In genomic region chr1:4598425-4598824, GRCm38 (mm10) we compare ENCODE assay signal across 20 mouse cellular contexts.
"Had no signal": no experiment of that assay in that cellular context is flagged by ENCODE, and none has a peak within 500 bp of the region (broad histone marks: within the 10 kb centered on the region; RNA-seq: fewer than 3 reads in every experiment).

No protein-coding gene starts in this region.

- H3K4me1 ChIP-seq: lung, embryonic 15.5 days; midbrain, embryonic 13.5 days; midbrain, embryonic 15.5 days; neural tube, embryonic 12.5 days had no signal

- H3K27ac ChIP-seq: lung, embryonic 15.5 days; macrophage; midbrain, embryonic 13.5 days; midbrain, embryonic 15.5 days; neural tube, embryonic 12.5 days had no signal

- H3K9me3 ChIP-seq: lung, embryonic 15.5 days; megakaryocyte, embryonic 14.5 days; midbrain, embryonic 13.5 days; midbrain, embryonic 15.5 days; neural tube, embryonic 12.5 days had no signal

- H3K27me3 ChIP-seq: lung, embryonic 15.5 days; midbrain, embryonic 13.5 days; midbrain, embryonic 15.5 days; neural tube, embryonic 12.5 days had no signal

- H3K4me2 ChIP-seq: lung, embryonic 15.5 days; midbrain, embryonic 11.5 days; midbrain, embryonic 13.5 days; midbrain, embryonic 15.5 days; neural tube, embryonic 12.5 days had no signal

- H3K9ac ChIP-seq: liver, postnatal 0 days; lung, embryonic 15.5 days; midbrain, embryonic 13.5 days; midbrain, embryonic 15.5 days; neural tube, embryonic 12.5 days had no signal

- ATAC-seq: liver, postnatal 0 days; lung, postnatal 0 days; midbrain, embryonic 13.5 days; midbrain, embryonic 15.5 days had no signal

- DNase-seq: liver, postnatal 0 days; lung, adult 2 months; lung, postnatal 14 days; lung, postnatal 36 days; retina, postnatal 1 day; right cerebral cortex, adult 18-20 months; right cerebral cortex, postnatal 25 days; right cerebral cortex, postnatal 4 days; spleen, adult 18-20 months; thymus, adult 18-20 months; thymus, postnatal 14 days; thymus, postnatal 36 days had no signal

- H3K36me3 ChIP-seq: lung, embryonic 15.5 days; midbrain, embryonic 13.5 days; midbrain, embryonic 15.5 days; neural tube, embryonic 12.5 days had no signal

- H3K4me3 ChIP-seq: lung, embryonic 15.5 days; megakaryocyte, embryonic 14.5 days; midbrain, embryonic 13.5 days; midbrain, embryonic 15.5 days; neural tube, embryonic 12.5 days had no signal
